Mouse (Mus musculus) gastrocnemius, adult 2 months (tissue): Measurements from ENCODE around the gene Itgb8. TPM values are rescaled to one million over a fixed set of nuclear protein-coding genes. Genes with fewer than 3 reads are reported as not detected.

Experiments used
- DNase-seq: peaks from one replicate; pipeline ENCODE4 v3.0.0; 2022
- H3K27ac ChIP-seq: fragments of 200-600 bp; 2 replicates; pipeline ENCODE4 v1.8.1; 2022; ENCODE audit warnings: mild to moderate bottlenecking
- H3K4me3 ChIP-seq: fragments of 200-600 bp; 2 replicates; pipeline ENCODE4 v1.8.1; 2022; ENCODE audit warnings: mild to moderate bottlenecking, moderate library complexity
- CTCF ChIP-seq: fragments of 200-600 bp; IDR thresholded peaks from 2 replicates; pipeline ENCODE4 v1.8.1; 2022; ENCODE audit warnings: antibody characterized with exemption, mild to moderate bottlenecking, moderate library complexity
- intact Hi-C: fragments of 180-260 bp; cut with DNase I; formaldehyde crosslinking; loops from one replicate; pipeline ENCODE4 v1.15.1; 2025
- total RNA-seq, 2 experiments: library from RNA; stranded (reverse); gene quantifications; 2 replicates each; pipeline ENCODE4 v1.2.3; 2021

Gene Itgb8
- total RNA-seq, 2 experiments from 2014 or later = 0.33 to 0.36 TPM

DNA sequence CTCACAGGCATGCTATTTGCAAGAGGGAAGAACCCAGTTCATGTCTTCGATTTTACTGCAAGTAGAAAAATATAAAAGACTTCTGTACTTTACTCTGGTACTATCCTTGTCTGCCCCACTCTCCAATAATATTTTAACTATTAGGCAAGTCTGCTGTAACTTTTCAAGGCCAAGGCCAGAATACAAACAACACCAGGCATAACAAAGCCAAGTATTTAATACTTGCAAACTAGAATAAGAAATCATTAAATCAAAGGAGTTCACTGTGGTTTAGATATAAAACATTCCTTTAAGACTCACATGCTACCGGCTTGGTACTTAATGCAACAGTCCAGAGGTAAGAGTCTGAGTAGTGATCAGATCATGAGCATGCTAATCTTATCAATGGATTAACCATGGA lies 9.0 kb downstream of the Itgb8 start:
- no peak overlapping the region for H3K27ac ChIP-seq
- no peak for TF ChIP-seq CTCF
- no peak overlapping the region for H3K4me3 ChIP-seq
- intact Hi-C loops = no loop called here
- no peak for DNase-seq

DNA sequence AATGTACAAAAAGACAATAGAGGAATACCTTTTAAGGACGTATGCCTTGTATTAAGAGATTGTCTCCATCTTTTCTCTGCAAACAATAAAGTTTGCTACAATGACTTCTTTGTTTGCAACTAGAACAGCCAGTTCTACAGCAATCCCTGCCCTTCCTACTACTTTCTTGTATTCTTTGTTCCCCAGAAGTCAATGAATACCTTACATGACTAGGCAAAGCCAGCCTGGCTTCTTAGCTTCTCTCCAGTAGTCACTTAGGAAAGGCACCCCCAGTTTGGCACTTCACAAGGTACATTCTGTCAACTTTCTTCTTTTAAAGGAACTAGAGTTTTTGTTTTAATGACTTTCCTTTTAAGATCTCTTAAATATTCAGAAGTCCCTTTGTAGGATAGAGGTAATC lies 10.7 kb downstream of the Itgb8 start:
- Histone ChIP-seq H3K27ac (no peak overlapping the region), H3K4me3 (no peak overlapping the region)
- intact Hi-C loops = no loop called here
- DNase-seq = no peak
- no peak for TF ChIP-seq CTCF

DNA sequence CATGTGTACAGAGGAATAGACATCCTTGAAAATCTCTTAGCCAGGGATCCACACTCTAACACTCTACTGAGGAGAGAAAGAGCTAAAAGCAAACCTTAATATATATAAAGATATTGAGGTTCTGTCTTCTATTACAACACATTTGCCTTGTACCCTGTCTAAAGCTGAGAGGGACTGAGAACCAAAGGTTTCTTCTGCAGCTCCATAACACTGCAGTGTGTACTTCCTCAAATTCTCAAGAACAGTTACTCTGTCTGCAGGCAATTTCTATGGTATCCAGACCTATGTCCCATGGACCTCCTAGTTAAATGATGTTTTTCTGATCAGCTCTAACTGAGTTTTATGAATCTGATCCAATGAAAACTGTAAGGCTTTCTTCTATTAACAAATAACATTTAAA lies 13.9 kb downstream of the Itgb8 start:
- TF ChIP-seq CTCF = no peak
- Histone ChIP-seq H3K4me3 (no peak overlapping the region), H3K27ac (no peak overlapping the region)
- intact Hi-C loops = no loop called here
- no peak for DNase-seq

DNA sequence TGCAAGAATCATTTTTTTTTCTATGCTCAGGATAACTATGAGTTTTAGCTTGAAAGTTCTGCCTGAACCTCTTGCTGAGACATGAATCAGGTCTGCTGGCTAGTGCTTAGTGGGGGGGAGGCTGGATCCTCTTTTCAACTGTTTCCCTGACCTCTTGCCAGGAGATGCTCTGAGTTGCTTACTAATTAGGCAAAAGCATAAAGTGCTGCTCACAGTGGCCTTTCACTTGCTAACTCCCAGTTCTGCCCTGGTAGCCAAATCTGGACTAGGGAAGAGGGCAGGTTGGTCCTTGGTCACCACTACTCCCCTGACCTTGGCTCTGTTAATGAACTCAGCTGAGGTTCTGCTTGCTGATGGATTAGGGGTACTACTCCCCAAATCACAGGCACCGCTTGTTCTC lies 19.2 kb downstream of the Itgb8 start:
- intact Hi-C loops = no loop called here
- no peak for DNase-seq
- TF ChIP-seq CTCF = no peak
- no peak overlapping the region for H3K4me3 ChIP-seq
- H3K27ac ChIP-seq = no peak overlapping the region

DNA sequence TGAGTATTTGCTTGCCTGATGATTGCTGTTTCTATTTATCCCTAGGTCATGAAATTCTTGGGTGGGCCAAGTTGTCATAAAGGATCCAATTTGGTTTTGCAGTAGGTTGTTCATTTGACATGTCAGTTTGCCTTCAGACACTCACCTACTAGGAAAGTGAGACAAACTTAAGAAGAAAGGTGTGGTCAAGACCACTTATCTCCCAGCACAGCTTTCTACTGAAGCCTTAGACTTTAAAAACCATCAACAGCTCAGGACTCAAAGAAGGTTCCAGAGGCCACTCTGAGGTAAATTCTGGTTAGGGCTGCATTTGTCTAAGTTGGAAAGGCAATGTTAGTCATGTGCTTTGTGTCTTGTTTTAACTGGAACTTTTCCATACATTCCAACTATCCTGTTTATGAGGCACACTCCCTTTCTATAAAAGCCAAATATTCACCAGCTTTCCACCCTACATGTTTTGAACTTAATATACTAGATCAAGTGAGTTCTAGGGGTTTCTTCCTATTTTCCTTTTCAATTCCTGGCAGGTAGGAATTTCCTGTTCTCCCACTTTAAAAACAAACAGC lies 20.8 kb downstream of the Itgb8 start:
- TF ChIP-seq CTCF = no peak
- no peak overlapping the region for H3K27ac ChIP-seq
- DNase-seq = no peak
- intact Hi-C loops = no loop called here
- H3K4me3 ChIP-seq = no peak overlapping the region

DNA sequence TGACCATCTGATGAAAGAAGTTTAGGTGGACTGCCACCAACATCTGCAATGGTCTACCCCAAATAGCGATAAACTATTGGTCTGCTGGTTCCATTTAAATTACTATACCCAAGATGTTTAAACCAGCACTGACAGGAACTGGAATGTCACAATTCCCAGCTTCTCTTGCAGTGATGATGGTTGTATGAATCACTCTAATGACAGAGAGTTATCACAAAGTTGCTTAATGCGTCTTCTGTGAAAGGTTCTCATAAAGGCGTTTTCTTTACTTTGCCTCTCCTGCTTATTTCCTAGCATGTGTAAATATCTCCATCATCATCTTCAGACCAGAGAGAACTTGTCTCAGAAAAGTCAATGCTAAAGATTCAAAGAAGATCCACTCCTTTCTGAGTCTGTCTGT lies 23.4 kb downstream of the Itgb8 start:
- intact Hi-C loops = no loop called here
- no peak overlapping the region for H3K27ac ChIP-seq
- no peak for DNase-seq
- H3K4me3 ChIP-seq = no peak overlapping the region
- no peak for TF ChIP-seq CTCF

DNA sequence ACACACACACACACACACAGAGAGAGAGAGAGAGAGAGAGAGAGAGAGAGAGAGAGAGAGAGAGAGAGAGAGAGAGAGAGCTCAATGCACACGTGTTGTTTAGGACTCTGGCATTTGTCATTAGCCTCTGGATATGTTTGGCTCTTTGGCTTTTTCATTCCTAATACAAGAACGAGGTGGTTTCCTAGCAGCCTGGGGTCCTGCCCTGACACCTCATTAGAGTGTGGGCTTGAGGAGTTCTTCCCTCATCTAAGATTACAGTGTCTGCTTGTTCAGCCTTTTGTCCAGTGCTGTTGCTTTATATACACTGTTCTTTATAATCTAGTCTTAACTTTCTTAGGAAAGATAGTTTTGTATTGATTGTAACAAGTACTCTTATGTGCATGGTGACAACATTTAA lies 27.1 kb downstream of the Itgb8 start:
- Histone ChIP-seq H3K4me3 (no peak overlapping the region), H3K27ac (no peak overlapping the region)
- intact Hi-C loops = no loop called here
- DNase-seq = no peak
- no peak for TF ChIP-seq CTCF

DNA sequence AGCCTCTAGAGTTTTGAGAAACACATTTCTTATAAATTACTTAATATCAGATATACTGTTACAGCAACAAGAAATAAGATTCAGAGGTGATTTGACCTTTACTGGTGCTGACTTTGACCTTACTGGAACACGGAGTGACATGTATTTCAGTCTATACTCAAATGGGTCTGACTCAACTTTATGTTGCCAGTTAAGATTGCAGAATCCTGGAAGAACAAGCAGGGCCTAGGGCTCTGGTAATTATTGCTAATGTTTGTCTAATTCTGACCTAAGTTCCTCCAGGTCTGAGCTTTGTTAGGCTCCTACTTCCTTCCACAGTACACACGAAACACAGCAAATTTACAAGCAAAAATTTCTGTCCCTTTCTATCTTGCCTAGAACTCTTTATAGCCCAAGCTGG lies 28.0 kb downstream of the Itgb8 start:
- no peak overlapping the region for H3K27ac ChIP-seq
- intact Hi-C loops = no loop called here
- no peak overlapping the region for H3K4me3 ChIP-seq
- no peak for TF ChIP-seq CTCF
- no peak for DNase-seq

DNA sequence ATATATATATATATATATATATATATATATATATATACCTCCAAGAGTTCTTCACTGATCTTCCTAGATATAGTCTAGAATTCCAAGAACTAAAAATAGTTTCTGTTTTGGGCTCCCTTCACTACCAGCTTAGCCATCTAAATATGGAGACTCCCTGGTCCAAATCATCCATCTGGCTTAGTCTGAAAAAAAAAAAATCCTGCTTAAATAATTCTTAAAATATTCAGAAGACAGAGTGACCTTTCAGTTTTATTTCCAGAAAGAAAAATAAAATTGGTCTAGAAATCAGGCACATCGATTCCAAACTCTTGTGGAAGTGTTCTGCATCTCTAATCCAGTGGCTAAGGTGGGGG lies 28.6 kb downstream of the Itgb8 start:
- no peak for TF ChIP-seq CTCF
- no peak for DNase-seq
- Histone ChIP-seq H3K4me3 (no peak overlapping the region), H3K27ac (no peak overlapping the region)
- intact Hi-C loops = no loop called here

DNA sequence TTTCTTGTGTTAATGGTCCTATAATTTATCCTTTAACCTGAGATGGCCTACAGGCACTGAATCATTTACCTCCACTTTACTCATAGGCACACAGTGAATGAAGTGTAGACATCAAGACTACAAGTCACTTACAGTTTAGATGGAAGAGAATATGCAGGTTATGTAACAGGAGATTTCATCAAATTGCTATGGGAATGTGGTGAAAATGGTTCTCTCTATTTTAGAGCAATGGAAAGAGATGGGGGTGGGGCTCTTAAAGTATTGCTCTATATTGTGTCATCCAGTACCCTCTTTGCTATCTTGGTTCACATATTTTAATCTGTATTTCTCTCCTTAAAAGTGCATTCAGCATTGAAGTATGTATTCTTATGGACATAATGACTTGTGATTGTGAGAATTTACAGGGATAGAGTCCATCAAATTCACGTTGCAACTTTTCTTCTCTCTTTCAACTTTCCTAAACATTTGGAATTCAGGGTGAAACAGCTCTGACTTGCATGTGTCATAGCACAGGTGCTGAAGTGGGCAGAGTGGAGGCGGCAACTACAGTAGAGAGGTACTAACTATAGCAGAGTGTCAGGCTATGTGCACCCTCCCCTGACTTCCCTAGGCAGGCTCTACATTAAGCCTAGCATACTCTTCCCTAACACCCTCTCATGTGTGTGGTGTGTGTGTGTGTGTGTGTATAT lies 29.1 kb downstream of the Itgb8 start:
- no peak for TF ChIP-seq CTCF
- intact Hi-C loops = no loop called here
- Histone ChIP-seq H3K27ac (no peak overlapping the region), H3K4me3 (no peak overlapping the region)
- no peak for DNase-seq

DNA sequence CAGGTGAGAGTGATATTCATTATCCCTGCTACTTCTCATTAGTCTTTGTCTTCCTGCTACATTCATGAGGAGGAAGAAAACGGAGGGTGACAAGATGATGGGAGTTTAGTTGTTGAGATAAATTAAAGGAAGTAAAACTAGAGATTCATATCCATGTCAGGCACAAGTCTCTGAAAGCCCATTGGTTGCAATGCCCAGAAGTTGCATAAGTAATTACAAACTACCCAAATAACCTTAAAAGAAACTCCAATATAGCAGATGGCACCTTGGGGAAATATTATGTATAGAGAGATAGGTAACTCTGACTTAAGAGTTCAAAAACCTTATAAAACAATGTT lies 31.2 kb downstream of the Itgb8 start:
- Histone ChIP-seq H3K27ac (no peak overlapping the region), H3K4me3 (no peak overlapping the region)
- no peak for DNase-seq
- intact Hi-C loops = no loop called here
- TF ChIP-seq CTCF = no peak

DNA sequence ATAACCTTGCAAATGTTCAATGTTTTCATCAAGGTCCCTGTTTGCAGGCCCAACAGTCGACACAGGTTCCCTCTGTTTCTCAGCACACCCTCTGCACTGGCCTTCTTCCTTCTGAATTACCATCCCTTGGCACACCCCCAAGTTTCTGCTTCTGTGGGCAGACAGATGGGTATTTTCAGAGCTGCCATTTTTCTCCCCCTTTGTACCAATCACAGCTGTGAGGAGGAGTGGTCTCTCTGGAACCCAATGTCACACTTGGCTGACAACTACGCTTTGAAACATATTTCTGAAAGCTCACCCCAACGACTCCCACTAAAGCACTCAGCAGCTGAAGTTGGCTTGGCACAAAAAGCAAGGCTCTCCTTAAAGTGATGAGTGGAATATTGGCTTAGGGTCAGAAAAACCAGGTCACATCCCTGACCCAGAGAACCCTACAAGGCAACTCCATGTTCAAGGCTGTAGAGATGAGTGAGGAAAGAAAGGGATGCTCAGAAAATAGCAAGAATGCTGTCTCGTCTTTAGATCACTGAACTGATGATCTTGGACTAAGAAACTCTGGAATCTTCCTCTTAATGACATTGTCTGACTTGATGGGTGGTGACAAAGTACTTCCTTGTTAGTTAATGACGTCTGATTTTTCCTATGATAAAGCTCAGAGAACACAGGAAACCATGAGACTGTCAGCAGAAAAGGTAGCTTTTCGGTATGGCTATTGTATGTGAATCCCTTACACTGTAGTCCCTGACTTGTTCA lies 31.7 kb downstream of the Itgb8 start:
- Histone ChIP-seq H3K4me3 (no peak overlapping the region), H3K27ac (no peak overlapping the region)
- no peak for TF ChIP-seq CTCF
- intact Hi-C loops = no loop called here
- DNase-seq = no peak

DNA sequence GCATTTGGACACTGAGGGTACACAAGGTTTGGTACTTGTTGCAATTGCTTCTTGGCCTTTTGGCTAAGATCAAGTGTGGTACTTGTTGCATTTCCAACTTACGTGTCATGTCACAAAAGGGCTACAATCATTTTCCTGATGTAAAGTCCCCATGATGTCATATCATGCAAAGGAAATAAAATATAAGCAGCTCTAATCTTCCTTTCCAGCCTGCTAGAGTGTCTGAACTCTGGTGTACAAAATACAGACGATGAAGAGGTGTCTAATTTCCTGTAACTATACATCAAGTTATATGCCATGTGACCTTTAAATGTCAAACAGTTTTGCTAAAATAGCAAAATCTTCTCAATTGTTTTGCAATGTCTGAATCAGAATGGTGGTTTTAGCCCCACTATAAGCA lies 34.2 kb downstream of the Itgb8 start:
- TF ChIP-seq CTCF = no peak
- intact Hi-C loops = no loop called here
- no peak for DNase-seq
- no peak overlapping the region for H3K4me3 ChIP-seq
- no peak overlapping the region for H3K27ac ChIP-seq

DNA sequence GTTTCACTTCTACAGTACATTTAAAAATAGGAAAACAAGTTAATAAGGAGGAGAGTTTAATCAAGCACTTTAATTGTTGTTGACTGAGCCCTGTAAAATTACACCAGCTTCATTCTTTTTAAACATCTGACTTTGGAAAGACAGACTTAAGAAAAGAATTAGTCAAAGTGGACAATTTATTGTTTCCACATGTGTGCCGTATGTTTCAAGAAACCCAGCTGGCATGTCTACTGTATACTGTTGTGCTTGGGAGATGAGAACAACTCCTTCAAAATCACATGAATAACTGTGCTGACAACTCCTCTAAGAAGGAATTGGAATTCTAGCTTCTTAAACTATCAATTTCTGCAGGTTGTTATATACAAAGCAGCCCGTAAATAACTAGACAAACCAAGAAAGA lies 35.8 kb downstream of the Itgb8 start:
- no peak for DNase-seq
- intact Hi-C loops = no loop called here
- no peak for TF ChIP-seq CTCF
- Histone ChIP-seq H3K27ac (no peak overlapping the region), H3K4me3 (no peak overlapping the region)
